Mouse (Mus musculus) right cerebral cortex, postnatal 14 days (tissue): Measurements from ENCODE around the gene Fzd9.
"Not testable (repeated sequence)": the region's sequence is repeated elsewhere in the genome, so short reads cannot be mapped to it uniquely, and the experiment has no call there.

Source experiments
- DNase-seq: peaks from one replicate; pipeline ENCODE4 v3.0.0; 2022

Fzd9 gene

GRCm38 (mm10) chr5:135247337-135247736 is 3.7 kb downstream of the Fzd9 start:
- DNase-seq = no peak

DNA sequence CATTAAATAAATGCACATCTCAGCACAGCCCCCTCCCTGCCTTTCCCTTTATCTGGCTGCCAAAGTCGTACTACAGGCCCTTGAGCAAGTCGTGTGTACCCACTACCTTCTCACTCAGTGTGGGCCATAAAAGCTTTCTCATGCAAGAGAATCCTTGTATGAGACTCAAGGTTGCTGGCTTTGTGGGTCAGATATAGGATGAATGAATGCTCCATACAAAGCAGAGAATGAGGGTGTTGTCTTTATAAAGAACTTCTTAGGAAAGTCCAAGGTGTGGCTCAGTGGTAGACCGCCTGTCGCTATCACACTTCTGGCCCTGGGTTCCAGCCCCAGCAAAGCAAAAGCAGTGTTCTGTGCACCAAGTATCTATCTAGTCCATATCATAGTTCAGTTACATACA is 4.5 kb downstream of the Fzd9 start:
- no peak for DNase-seq

GRCm38 (mm10) chr5:135243166-135243565 is 7.9 kb downstream of the Fzd9 start:
- DNase-seq = no peak

GRCm38 (mm10) chr5:135242608-135243007 is 8.4 kb downstream of the Fzd9 start:
- no peak for DNase-seq

DNA sequence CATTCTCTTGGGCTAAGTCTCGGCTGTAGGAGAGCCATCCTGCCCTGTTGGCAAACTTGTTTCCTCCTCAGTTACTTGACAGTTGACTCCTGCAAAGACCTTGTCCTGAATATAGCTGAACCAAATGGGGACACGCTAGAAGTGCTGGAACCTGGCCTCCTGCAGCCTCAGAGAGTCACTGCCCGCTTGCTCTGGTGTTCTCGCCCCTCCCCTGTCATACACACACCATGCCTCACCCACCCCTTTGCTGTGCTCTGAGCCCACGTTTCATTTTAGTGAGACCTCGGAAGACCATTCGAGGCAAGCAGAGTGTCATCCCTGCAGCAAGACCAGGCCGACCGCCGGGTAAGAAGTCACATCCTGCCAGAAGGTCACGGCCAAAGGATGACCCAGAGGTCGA is 8.9 kb downstream of the Fzd9 start:
- no peak for DNase-seq

DNA sequence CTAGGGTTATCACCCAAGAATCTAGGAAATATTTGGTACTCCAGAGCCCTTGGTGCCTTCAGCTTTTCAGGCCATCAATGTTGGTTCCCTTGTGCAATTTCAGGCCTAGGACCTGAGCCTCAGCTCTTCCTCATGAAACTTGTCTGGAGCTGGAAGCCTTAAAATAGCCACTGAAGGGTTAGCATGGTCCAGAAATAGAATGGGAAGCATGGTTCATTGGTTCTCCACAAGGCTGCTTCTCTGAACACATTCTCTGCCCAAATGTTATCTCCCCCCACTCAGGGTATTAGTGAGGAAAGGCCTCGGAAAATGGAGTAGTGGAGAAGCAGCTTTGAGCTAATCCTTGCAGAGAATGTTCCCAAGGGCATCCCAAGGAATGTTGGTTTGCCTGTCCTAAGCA is 9.6 kb downstream of the Fzd9 start:
- no peak for DNase-seq

DNA sequence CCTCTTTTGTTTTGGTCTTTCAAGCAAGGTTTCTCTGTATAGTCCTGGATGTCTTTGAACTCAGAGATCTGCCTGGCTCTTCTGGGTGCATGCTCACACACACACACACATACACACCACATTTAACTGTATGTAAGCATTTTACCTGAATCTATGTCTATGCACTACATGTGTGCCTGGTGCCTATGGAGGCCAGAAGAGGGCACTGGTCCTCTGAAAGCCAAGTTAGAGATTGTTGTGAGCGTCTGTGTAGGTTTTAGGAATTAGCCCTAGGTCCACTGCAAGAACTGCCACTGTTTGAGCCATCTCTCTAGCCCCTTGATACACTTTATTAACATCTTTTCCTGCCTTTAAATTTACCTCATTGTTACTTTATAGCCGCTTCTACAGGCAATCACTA is 12.2 kb downstream of the Fzd9 start:
- DNase-seq = no peak

- DNase-seq = peak; percentile 70
Observed at GRCm38 (mm10) chr5:135236571-135236970, 14.5 kb downstream of the Fzd9 start.

DNA sequence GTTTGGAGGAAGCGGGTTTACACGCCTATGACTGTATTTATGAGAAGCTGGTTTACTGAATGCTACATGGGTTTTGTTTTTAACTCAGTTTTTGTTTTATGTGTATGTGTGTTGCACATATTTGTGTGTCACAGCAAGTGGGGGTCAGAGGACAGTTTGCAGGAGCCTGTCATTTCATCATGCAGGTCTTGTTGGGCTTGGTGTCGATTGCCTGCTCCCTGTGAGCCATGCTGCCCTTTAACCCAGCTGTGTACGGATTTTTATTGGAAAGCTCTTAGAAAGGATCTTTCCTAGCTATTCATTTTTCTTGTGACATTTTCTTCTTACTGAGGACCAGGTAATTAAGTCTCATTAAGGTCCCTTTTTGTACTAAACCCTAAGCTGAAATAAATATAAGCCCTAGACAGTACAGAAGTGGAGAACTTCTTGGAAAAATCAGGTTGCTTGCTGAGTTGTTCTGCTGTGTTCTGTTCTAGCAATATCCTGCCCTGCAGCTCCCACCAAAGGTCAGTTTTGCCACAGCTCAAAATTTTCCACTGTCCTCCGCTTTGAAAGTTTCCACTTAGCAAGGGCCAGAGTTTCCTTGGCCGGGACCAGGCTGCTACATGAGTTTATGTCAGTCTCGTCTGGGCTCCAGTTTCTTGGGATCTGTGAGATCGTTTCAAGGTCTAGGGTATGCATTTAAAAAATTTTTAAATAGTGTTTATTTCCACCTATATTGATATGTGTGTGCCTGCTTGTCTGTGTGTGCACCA is 17.7 kb downstream of the Fzd9 start:
- no peak for DNase-seq

DNA sequence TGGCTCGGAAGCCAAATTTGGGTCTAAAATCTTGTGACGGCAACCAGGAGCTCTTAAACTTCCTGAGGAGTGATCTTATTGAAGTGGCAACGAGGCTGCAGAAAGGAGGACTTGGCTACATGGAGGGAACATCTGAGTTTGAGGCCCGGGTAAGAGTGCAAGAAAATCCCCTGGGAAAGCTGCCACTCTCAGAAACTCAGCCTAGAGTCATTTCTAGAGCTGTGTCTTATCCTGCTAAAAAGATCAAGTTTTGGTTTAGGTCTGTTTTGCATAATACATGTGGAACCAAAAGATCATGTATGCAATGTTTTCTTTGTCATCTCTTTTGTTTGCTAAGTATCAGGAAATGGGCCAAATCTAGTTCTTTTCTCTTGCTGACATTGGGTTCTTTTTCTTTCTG is 20.8 kb downstream of the Fzd9 start:
- no peak for DNase-seq

DNA sequence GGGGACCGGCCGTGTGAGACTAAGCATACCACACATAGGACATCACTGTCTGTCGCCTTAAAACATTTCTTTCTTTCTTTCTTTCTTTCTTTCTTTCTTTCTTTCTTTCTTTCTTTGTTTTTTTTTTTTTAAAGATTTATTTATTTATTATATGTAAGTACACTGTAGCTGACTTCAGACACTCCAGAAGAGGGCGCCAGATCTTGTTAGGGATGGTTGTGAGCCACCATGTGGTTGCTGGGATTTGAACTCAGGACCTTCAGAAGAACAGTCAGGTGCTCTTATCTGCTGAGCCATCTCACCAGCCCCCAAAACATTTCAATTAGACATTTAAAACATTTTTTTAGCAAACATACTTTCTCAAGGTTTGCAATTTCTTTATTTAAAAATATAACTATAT is 25.2 kb downstream of the Fzd9 start:
- not testable (repeated sequence) for DNase-seq

GRCm38 (mm10) chr5:135224169-135224568 is 26.9 kb downstream of the Fzd9 start:
- no peak for DNase-seq

- DNase-seq = no peak
Observed at GRCm38 (mm10) chr5:135222066-135222465, 29.0 kb downstream of the Fzd9 start.

DNA sequence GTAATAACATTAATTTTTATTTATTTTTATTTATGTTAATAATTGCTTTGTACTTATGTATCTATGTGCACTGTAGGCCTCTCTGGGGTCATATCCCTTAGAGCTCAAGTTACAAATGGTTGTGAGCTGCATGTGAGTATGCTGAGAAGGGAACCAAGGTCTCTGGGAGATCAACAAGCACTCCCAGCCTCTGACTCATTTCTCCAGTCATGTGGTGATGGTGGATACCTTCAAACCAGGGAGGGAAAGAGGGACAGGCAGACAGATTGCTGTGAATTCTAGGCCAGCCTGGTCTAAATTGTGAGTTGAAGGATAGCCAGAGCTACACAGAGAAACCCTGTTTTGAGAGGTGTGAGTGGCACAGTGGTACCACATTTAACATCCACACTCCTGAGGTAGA is 30.1 kb downstream of the Fzd9 start:
- no peak for DNase-seq

DNA sequence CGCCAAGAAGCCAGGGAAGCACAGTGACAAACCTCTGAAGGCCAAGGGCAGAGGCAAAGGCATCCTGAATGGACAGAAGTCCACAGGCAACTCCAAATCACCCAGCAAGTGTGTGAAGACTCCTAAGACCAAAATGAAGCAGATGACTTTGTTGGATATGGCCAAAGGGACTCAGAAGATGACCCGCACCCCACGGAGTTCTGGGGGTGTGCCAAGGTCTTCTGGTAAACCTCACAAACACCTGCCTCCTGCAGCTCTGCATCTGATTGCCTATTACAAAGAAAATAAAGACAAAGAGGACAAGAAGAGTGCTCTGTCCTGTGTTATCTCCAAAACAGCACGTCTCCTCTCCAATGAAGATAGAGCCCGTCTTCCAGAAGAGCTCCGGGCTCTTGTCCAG is 34.2 kb downstream of the Fzd9 start:
- DNase-seq = no peak

GRCm38 (mm10) chr5:135208197-135208596 is 42.8 kb downstream of the Fzd9 start:
- DNase-seq = no peak

DNA sequence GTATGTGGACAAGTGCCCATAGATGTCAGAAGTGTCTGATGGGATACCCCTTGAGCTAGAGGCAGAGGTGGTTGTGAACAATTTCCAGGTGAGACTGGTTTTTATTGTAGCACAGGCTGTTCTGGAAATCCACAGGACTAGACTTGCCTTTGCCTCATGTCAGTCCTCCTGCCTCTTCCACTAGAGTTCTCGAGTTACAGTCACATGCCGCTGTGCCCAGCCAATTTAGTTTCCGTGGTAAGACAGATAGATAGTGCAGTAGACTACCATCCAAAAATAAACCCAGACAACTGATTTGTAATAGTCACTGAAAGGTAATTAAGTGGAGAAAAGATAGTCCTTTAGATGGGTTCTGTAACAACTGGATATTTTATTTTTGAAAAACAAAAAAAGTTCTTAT is 48.3 kb downstream of the Fzd9 start:
- DNase-seq = no peak
